Mouse (Mus musculus): ENCODE data around the gene Rho. TPM values are rescaled to one million over a fixed set of nuclear protein-coding genes. Genes with fewer than 3 reads are reported as not detected.

Gene Rho
- 0.12 TPM for total RNA-seq (2023)

GRCm38 (mm10) chr6:115931639-115932038, at the start of gene Rho:
Gene Rho (plus strand): TSS chr6:115931748.

GRCm38 (mm10) chr6:115944638-115945037, 13.1 kb downstream of the Rho start, which contains the start of gene H1foo:
Gene H1foo (plus strand): TSS chr6:115944938.

Other genes starting within 250 kb of the Rho start
- not detected for gene Tmem40, start 169.3 kb upstream of the Rho start, total RNA-seq (2023)
- 7.5 TPM for gene Cand2, start 157.2 kb upstream of the Rho start, total RNA-seq (2023)
- gene Rpl32, start 123.0 kb upstream of the Rho start, total RNA-seq (2023) = 3,217 TPM
- gene Efcab12, start 93.3 kb upstream of the Rho start, total RNA-seq (2023) = 1.4 TPM
- 7.4 TPM for gene Mbd4, start 78.4 kb upstream of the Rho start, total RNA-seq (2023)
- gene Ift122, start 78.3 kb upstream of the Rho start, total RNA-seq (2023) = 2.7 TPM
- not detected for gene H1foo, start 13.2 kb downstream of the Rho start, total RNA-seq (2023)
- 29.9 TPM for gene Plxnd1, start 63.3 kb downstream of the Rho start, total RNA-seq (2023)

Measured in CD4-positive naive resting alpha-beta T cell, adult 57 days (primary cell).